Mouse (Mus musculus): ENCODE results near the gene Gm5136. TPM values are rescaled to one million over a fixed set of nuclear protein-coding genes. Genes with fewer than 3 reads are reported as not detected.

Gm5136 gene
- polyA plus RNA-seq, 1 experiment from 2014 or later, result not detected

DNA sequence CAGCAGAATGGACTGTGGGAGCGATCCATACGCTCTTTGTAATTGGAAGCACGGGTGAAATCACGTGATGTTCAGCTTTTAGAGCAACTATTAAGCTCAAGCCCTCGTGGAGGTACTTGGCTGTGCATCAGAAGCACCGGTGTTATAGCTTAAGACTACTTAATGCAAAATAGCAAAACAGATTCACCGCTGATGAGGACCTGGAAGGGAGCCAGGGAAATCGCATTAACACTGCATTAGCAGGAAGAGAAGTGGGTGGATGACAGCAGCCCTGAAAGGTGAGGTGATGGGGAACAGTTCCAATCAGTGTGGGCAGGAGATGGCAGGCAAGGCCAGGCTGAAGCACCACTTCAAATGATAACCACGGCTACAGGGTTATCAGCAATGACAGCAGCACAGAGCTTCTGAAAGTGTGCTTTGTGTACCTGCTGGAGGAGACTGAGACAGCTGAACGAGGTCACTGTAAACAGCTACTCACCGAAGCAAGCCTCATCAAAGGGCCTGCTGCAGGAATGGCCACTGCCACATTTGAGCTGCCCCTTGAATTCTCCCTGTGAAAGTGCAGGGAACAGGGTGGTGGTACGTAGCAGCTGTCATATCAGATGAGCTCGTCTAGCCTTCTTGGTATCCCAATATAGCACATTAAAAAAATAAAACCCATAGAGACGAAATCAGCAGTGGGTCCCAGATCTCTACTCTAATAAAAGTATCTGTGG lies 20.1 kb downstream of the Gm5136 start:
- H3K27ac ChIP-seq (replicated peaks), result peak overlapping the region; percentile 22; the same call in 1 of the 2 replicates
- WGBS, result 66% methylated on average over 14 of the region's 14 CpGs

DNA sequence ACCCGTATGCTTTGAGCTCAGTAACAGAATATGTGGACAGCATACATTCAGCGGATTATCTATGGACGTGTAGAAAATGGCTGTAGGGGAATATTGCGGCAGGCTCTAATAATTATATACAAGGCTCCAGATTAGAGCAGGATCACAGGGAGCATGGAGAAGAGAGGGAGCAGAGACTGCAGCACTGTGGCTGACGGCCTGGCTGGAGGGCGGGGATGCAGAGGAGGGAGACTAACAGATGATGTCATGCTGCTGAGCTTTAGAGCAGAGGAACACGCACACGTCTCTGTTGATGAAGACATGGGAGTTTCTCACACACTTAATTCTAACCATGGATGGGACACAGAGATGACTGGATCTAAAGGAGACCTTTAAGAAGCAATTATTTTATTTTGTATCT lies 22.9 kb downstream of the Gm5136 start:
- no peak overlapping the region for H3K9ac ChIP-seq (replicated peaks)
- no peak for ATAC-seq (ENCODE audit: low FRiP score, low read depth)
- no peaks in the 10 kb centered on the region for H3K36me3 ChIP-seq
- 78% methylated on average over 8 of the region's 8 CpGs for WGBS
- H3K4me1 ChIP-seq, result peaks cover 9% of the 10 kb centered on the region; the same call in 1 of the 2 replicates
- H3K4me3 ChIP-seq, result no peak overlapping the region
- no peak overlapping the region for H3K4me2 ChIP-seq (replicated peaks)
- no peaks in the 10 kb centered on the region for H3K9me3 ChIP-seq
- no peaks in the 10 kb centered on the region for H3K27me3 ChIP-seq
- H3K27ac ChIP-seq (replicated peaks), result no peak overlapping the region

More for the DNA sequence above, 20.1 kb downstream of the Gm5136 start:
- H3K27me3 ChIP-seq, result no peaks in the 10 kb centered on the region
- H3K4me1 ChIP-seq, result peaks cover 9% of the 10 kb centered on the region; the same call in 1 of the 2 replicates
- H3K4me2 ChIP-seq (replicated peaks), result no peak overlapping the region
- H3K9ac ChIP-seq (replicated peaks), result no peak overlapping the region
- H3K4me3 ChIP-seq, result no peak overlapping the region
- H3K9me3 ChIP-seq, result no peaks in the 10 kb centered on the region
- peak; percentile 32 for ATAC-seq (ENCODE audit: low FRiP score, low read depth)
- H3K36me3 ChIP-seq, result no peaks in the 10 kb centered on the region

GRCm38 (mm10) chr10:108668944-108669343 lies 31.0 kb downstream of the Gm5136 start:
- no peaks in the 10 kb centered on the region for H3K9me3 ChIP-seq
- H3K36me3 ChIP-seq, result no peaks in the 10 kb centered on the region
- WGBS, result 86% methylated on average over 3 of the region's 3 CpGs
- H3K4me3 ChIP-seq, result no peak overlapping the region
- no peaks in the 10 kb centered on the region for H3K4me1 ChIP-seq
- ATAC-seq (ENCODE audit: low FRiP score, low read depth), result no peak
- no peak overlapping the region for H3K27ac ChIP-seq (replicated peaks)
- H3K27me3 ChIP-seq, result no peaks in the 10 kb centered on the region
- no peak overlapping the region for H3K4me2 ChIP-seq (replicated peaks)
- H3K9ac ChIP-seq (replicated peaks), result no peak overlapping the region

DNA sequence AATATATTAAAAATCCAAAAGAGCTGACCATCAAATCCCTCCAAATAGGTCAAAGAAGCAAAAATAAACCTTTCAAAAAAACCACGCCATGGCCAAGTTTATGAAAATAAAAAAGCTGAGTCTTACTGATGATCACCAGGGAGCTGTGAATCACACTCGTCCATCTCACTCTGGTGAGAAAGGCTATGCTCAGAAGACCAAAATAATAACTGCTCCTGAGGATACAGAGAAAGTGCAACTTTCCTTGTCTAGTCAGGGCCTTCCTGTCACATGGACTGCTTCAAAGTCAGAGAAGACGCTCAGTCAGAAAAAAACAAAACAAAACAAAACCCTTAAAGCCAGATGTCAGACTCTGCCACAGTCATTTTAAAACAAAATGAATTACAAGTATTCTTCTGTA lies 39.7 kb downstream of the Gm5136 start:
- no peak overlapping the region for H3K4me3 ChIP-seq
- WGBS, result 81% methylated on average over 3 of the region's 3 CpGs
- H3K27ac ChIP-seq (replicated peaks), result no peak overlapping the region
- no peaks in the 10 kb centered on the region for H3K36me3 ChIP-seq
- no peaks in the 10 kb centered on the region for H3K27me3 ChIP-seq
- no peak for ATAC-seq (ENCODE audit: low FRiP score, low read depth)
- no peaks in the 10 kb centered on the region for H3K4me1 ChIP-seq
- H3K4me2 ChIP-seq (replicated peaks), result no peak overlapping the region
- no peak overlapping the region for H3K9ac ChIP-seq (replicated peaks)
- H3K9me3 ChIP-seq, result no peaks in the 10 kb centered on the region

GRCm38 (mm10) chr10:108658300-108658699 lies 41.7 kb downstream of the Gm5136 start:
- no peaks in the 10 kb centered on the region for H3K4me1 ChIP-seq
- no peak overlapping the region for H3K27ac ChIP-seq (replicated peaks)
- H3K27me3 ChIP-seq, result no peaks in the 10 kb centered on the region
- H3K4me3 ChIP-seq, result no peak overlapping the region
- WGBS, result 78% methylated on average over 2 of the region's 2 CpGs
- H3K9me3 ChIP-seq, result no peaks in the 10 kb centered on the region
- no peak overlapping the region for H3K4me2 ChIP-seq (replicated peaks)
- no peak overlapping the region for H3K9ac ChIP-seq (replicated peaks)
- no peak for ATAC-seq (ENCODE audit: low FRiP score, low read depth)
- H3K36me3 ChIP-seq, result no peaks in the 10 kb centered on the region

GRCm38 (mm10) chr10:108657669-108658068 lies 42.3 kb downstream of the Gm5136 start:
- Histone ChIP-seq H3K4me1 (no peaks in the 10 kb centered on the region), H3K4me3 (no peak overlapping the region), H3K27me3 (no peaks in the 10 kb centered on the region), H3K4me2 (replicated peaks) (no peak overlapping the region), H3K9me3 (no peaks in the 10 kb centered on the region), H3K27ac (replicated peaks) (no peak overlapping the region), H3K9ac (replicated peaks) (no peak overlapping the region), H3K36me3 (no peaks in the 10 kb centered on the region)
- ATAC-seq (ENCODE audit: low FRiP score, low read depth), result no peak

GRCm38 (mm10) chr10:108656898-108657297 lies 43.1 kb downstream of the Gm5136 start:
- Histone ChIP-seq H3K4me1 (no peaks in the 10 kb centered on the region), H3K27me3 (no peaks in the 10 kb centered on the region), H3K4me2 (replicated peaks) (no peak overlapping the region), H3K36me3 (no peaks in the 10 kb centered on the region), H3K9ac (replicated peaks) (no peak overlapping the region), H3K9me3 (no peaks in the 10 kb centered on the region), H3K27ac (replicated peaks) (no peak overlapping the region), H3K4me3 (no peak overlapping the region)
- 91% methylated on average over 4 of the region's 4 CpGs for WGBS
- ATAC-seq (ENCODE audit: low FRiP score, low read depth), result no peak

DNA sequence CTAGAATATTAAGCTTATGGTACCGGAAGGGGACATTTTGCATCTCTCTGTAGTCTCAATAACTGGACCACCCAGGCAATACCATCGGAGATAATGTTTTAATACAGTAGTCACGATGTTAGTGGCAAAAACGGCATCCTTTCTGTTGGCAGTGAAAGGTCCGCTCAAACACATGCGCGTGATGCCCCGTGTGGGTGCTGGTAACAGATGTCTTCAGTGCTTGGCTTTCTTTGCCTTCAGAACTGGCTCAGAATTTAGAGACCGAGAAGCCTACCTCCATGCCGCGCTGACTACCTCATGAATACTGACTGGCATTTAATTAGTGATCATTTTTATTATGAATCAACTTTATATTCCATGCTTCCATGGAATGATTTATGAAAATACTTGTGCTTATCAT lies 44.9 kb downstream of the Gm5136 start:
- Histone ChIP-seq H3K4me2 (replicated peaks) (no peak overlapping the region), H3K27ac (replicated peaks) (no peak overlapping the region), H3K36me3 (no peaks in the 10 kb centered on the region), H3K4me1 (no peaks in the 10 kb centered on the region), H3K9me3 (no peaks in the 10 kb centered on the region), H3K9ac (replicated peaks) (no peak overlapping the region), H3K4me3 (no peak overlapping the region), H3K27me3 (no peaks in the 10 kb centered on the region)
- no peak for ATAC-seq (ENCODE audit: low FRiP score, low read depth)
- 96% methylated on average over 11 of the region's 11 CpGs for WGBS

GRCm38 (mm10) chr10:108652831-108653230 lies 47.1 kb downstream of the Gm5136 start:
- no peak overlapping the region for H3K4me2 ChIP-seq (replicated peaks)
- H3K9me3 ChIP-seq, result no peaks in the 10 kb centered on the region
- no peaks in the 10 kb centered on the region for H3K4me1 ChIP-seq
- H3K4me3 ChIP-seq, result no peak overlapping the region
- no peaks in the 10 kb centered on the region for H3K36me3 ChIP-seq
- H3K27me3 ChIP-seq, result no peaks in the 10 kb centered on the region
- H3K27ac ChIP-seq (replicated peaks), result no peak overlapping the region
- WGBS, result 83% methylated on average over 8 of the region's 8 CpGs
- H3K9ac ChIP-seq (replicated peaks), result no peak overlapping the region
- ATAC-seq (ENCODE audit: low FRiP score, low read depth), result no peak

GRCm38 (mm10) chr10:108652066-108652465 lies 47.9 kb downstream of the Gm5136 start:
- ATAC-seq (ENCODE audit: low FRiP score, low read depth), result no peak
- no peaks in the 10 kb centered on the region for H3K36me3 ChIP-seq
- no peaks in the 10 kb centered on the region for H3K9me3 ChIP-seq
- no peak overlapping the region for H3K4me2 ChIP-seq (replicated peaks)
- WGBS, result 84% methylated on average over 8 of the region's 8 CpGs
- no peaks in the 10 kb centered on the region for H3K4me1 ChIP-seq
- H3K4me3 ChIP-seq, result no peak overlapping the region
- H3K9ac ChIP-seq (replicated peaks), result no peak overlapping the region
- H3K27me3 ChIP-seq, result no peaks in the 10 kb centered on the region
- H3K27ac ChIP-seq (replicated peaks), result no peak overlapping the region

- no peak overlapping the region for H3K4me2 ChIP-seq (replicated peaks)
- H3K4me3 ChIP-seq, result no peak overlapping the region
- H3K27me3 ChIP-seq, result no peaks in the 10 kb centered on the region
- no peaks in the 10 kb centered on the region for H3K36me3 ChIP-seq
- WGBS, result 75% methylated on average over 7 of the region's 7 CpGs
- H3K9me3 ChIP-seq, result no peaks in the 10 kb centered on the region
- H3K27ac ChIP-seq (replicated peaks), result no peak overlapping the region
- no peak overlapping the region for H3K9ac ChIP-seq (replicated peaks)
- no peaks in the 10 kb centered on the region for H3K4me1 ChIP-seq
- no peak for ATAC-seq (ENCODE audit: low FRiP score, low read depth)
These were observed 50.8 kb downstream of the Gm5136 start for GRCm38 (mm10) chr10:108649174-108649573.

Measured in midbrain, embryonic 12.5 days (tissue).